8 mouse cellular contexts compared by ENCODE assay signal in genomic region chr15:64023770-64024719, GRCm38 (mm10). TPM values are rescaled to one million over a fixed set of nuclear protein-coding genes. Genes with fewer than 3 reads are reported as not detected.
DNase-seq lines count a peak whose midpoint lies in the region; ATAC-seq and TF ChIP-seq lines count a peak whose summit lies in the region.

No protein-coding gene starts in this region.

- H3K36me3 ChIP-seq in E14TG2a.4 (ENCODE audit: insufficient read depth, low read length) = 0 out of 2 replicates have a peak, but pooled peaks cover 4% of the 10 kb centered on the region
- H3K36me3 ChIP-seq in liver, embryonic 11.5 days (ENCODE audit: control insufficient read depth, insufficient read depth, low read length) = no peaks in the 10 kb centered on the region

- H3K27me3 ChIP-seq in E14TG2a.4 (ENCODE audit: insufficient read depth, low read length) = no peaks in the 10 kb centered on the region
- no peaks in the 10 kb centered on the region for H3K27me3 ChIP-seq in liver, embryonic 11.5 days (replicated peaks; ENCODE audit: control insufficient read depth, insufficient read depth, low read length)

- H3K4me1 ChIP-seq in E14TG2a.4 (replicated peaks; ENCODE audit: low read depth, low read length) = peaks cover 85% of the 10 kb centered on the region
- peaks cover 3% of the 10 kb centered on the region; the same call in 1 of the 2 replicates for H3K4me1 ChIP-seq in liver, embryonic 11.5 days (replicated peaks; ENCODE audit: control insufficient read depth, insufficient read depth, low read length)

- intact Hi-C loops in heart, postnatal 10 days (cut with DNase I) = no loop called here

- H3K4me2 ChIP-seq in liver, embryonic 11.5 days = peak overlapping the region; percentile 12

- peak; percentile 39 for ATAC-seq in liver, embryonic 11.5 days (replicated peaks; ENCODE audit: low FRiP score)

- TF ChIP-seq CTCF in E14TG2a.4 (conservative IDR thresholded peaks at IDR 0.05; ENCODE audit: low read length) = no peak

- H3K4me3 ChIP-seq in E14TG2a.4 (replicated peaks; ENCODE audit: low read length) = peak overlapping the region; percentile 44
- H3K4me3 ChIP-seq in liver, embryonic 11.5 days (ENCODE audit: low read depth, low read length) = no peak overlapping the region

- H3K9ac ChIP-seq in liver, embryonic 11.5 days (ENCODE audit: low read depth, low read length) = no peak overlapping the region

- WGBS in liver, embryonic 11.5 days = 52% methylated on average over 13 of the region's 13 CpGs

- DNase-seq in embryo, embryonic 10 days (ENCODE audit: low spot score) = peak; percentile 53
- peak; percentile 37 to 42 for DNase-seq in heart, postnatal 10 days
- DNase-seq in liver, embryonic 11.5 days (ENCODE audit: low spot score) = no peak
- peak; percentile 76 to 81 for DNase-seq in natural killer cell, adult 2 months (ENCODE audit: low spot score in 2 of 2)
- no peak for DNase-seq in right cerebral cortex, postnatal 4 days
- no peak for DNase-seq in cerebellum, adult 8-10 months
- no peak for DNase-seq in cerebellum, postnatal 4 days (ENCODE audit: low spot score in 2 of 2)

- no peaks in the 10 kb centered on the region for H3K9me3 ChIP-seq in E14TG2a.4 (ENCODE audit: low read length)
- no peaks in the 10 kb centered on the region for H3K9me3 ChIP-seq in liver, embryonic 11.5 days (ENCODE audit: control insufficient read depth, low read length)

- 0 out of 2 replicates have a peak overlapping the region, but pooled peaks have one; percentile 1 for H3K27ac ChIP-seq in liver, embryonic 11.5 days (ENCODE audit: low read depth, low read length)

RNA-seq across cellular contexts. Expression of gene Fam49b, which starts 36.2 kb away (rescaled TPM):
- total RNA-seq in heart, postnatal 10 days (2021) = 10 to 100 TPM; 37.4 to 40.7 TPM
- polyA plus RNA-seq in liver, embryonic 11.5 days (2014; fragmentation: Nextera tagmentation; extraction: Ambion mirVana) = 70.8 and 74.7 TPM in 2 replicates

Comparison
In these comparisons a context has a peak if more than half of its experiments do, and no peak if none do; other contexts are left out.
1. DNase-seq: peak in embryo, embryonic 10 days (single experiment), heart, postnatal 10 days (2 of 2) and natural killer cell, adult 2 months (2 of 2); none in liver, embryonic 11.5 days (single experiment), right cerebral cortex, postnatal 4 days (single experiment), cerebellum, adult 8-10 months (single experiment) and cerebellum, postnatal 4 days (0 of 2).